Mouse (Mus musculus): Measurements from ENCODE around the gene Ick. TPM values are rescaled to one million over a fixed set of nuclear protein-coding genes. Genes with fewer than 3 reads are reported as not detected.

Ick gene
- total RNA-seq, 1 experiment = 5.4 TPM

GRCm38 (mm10) chr9:78122939-78123712 lies 14.1 kb downstream of the Ick start:
- DNase-seq (ENCODE audit: low read depth, low spot score) = no peak
- TF ChIP-seq HCFC1 (IDR thresholded peaks at IDR 0.05; ENCODE audit: borderline replicate concordance, insufficient read depth, low read length) = no peak
- no peak for TF ChIP-seq CHD2 (IDR thresholded peaks at IDR 0.05; ENCODE audit: low read depth, low read length)
- TF ChIP-seq MAFK (IDR thresholded peaks at IDR 0.05; ENCODE audit: insufficient read depth, low read depth, low read length) = no peak
- no peak for TF ChIP-seq ZNF384 (IDR thresholded peaks at IDR 0.05; ENCODE audit: low read depth, low read length)
- TF ChIP-seq ZC3H11A (IDR thresholded peaks at IDR 0.05; ENCODE audit: borderline replicate concordance, low read depth, low read length) = no peak
- H3K36me3 ChIP-seq (ENCODE audit: control insufficient read depth, insufficient read depth, low read length, poor library complexity, severe bottlenecking) = no peaks in the 10 kb centered on the region

GRCm38 (mm10) chr9:78124297-78124696 lies 15.3 kb downstream of the Ick start:
- no peaks in the 10 kb centered on the region for H3K36me3 ChIP-seq (ENCODE audit: control insufficient read depth, insufficient read depth, low read length, poor library complexity, severe bottlenecking)
- no peak for DNase-seq (ENCODE audit: low read depth, low spot score)
- in situ Hi-C loops (cut with MboI; ENCODE audit: low sequenced_read_pairs in 2 of 2, unreplicated experiment in 2 of 2) = no loop called here
- no peak overlapping the region for H3K27ac ChIP-seq (ENCODE audit: insufficient read depth, low read depth, low read length, poor library complexity, severe bottlenecking)
- H3K9ac ChIP-seq (ENCODE audit: insufficient read depth, low read depth, low read length, poor library complexity, severe bottlenecking) = no peak overlapping the region
- no peaks in the 10 kb centered on the region for H3K9me3 ChIP-seq (ENCODE audit: control insufficient read depth, insufficient read depth, low read depth, low read length)
- H3K4me3 ChIP-seq (ENCODE audit: insufficient read depth in 1 of 2, low read depth in 1 of 2, low read length in 2 of 2, poor library complexity in 1 of 2, severe bottlenecking in 1 of 2) = no peak overlapping the region
- no peak for TF ChIP-seq ZNF384 (IDR thresholded peaks at IDR 0.05; ENCODE audit: low read depth, low read length)
- TF ChIP-seq MAFK (IDR thresholded peaks at IDR 0.05; ENCODE audit: insufficient read depth, low read depth, low read length) = no peak
- TF ChIP-seq CHD2 (IDR thresholded peaks at IDR 0.05; ENCODE audit: low read depth, low read length) = no peak
- TF ChIP-seq HCFC1 (IDR thresholded peaks at IDR 0.05; ENCODE audit: borderline replicate concordance, insufficient read depth, low read length) = no peak
- TF ChIP-seq ZC3H11A (IDR thresholded peaks at IDR 0.05; ENCODE audit: borderline replicate concordance, low read depth, low read length) = no peak
- H3K4me1 ChIP-seq (ENCODE audit: control insufficient read depth in 2 of 2, insufficient read depth in 2 of 2, low read length in 2 of 2, poor library complexity in 1 of 2) = peaks cover 3 to 8% of the 10 kb centered on the region in 2 experiments

More at GRCm38 (mm10) chr9:78122939-78123712, 14.1 kb downstream of the Ick start:
- Histone ChIP-seq H3K4me1 (ENCODE audit: control insufficient read depth in 2 of 2, insufficient read depth in 2 of 2, low read length in 2 of 2, poor library complexity in 1 of 2) (peaks cover 3 to 8% of the 10 kb centered on the region in 2 experiments), H3K27ac (ENCODE audit: insufficient read depth, low read depth, low read length, poor library complexity, severe bottlenecking) (no peak overlapping the region), H3K9ac (ENCODE audit: insufficient read depth, low read depth, low read length, poor library complexity, severe bottlenecking) (no peak overlapping the region), H3K9me3 (ENCODE audit: control insufficient read depth, insufficient read depth, low read depth, low read length) (no peaks in the 10 kb centered on the region), H3K4me3 (ENCODE audit: insufficient read depth in 1 of 2, low read depth in 1 of 2, low read length in 2 of 2, poor library complexity in 1 of 2, severe bottlenecking in 1 of 2) (no peak overlapping the region)
- in situ Hi-C loops (cut with MboI; ENCODE audit: low sequenced_read_pairs in 2 of 2, unreplicated experiment in 2 of 2) = no loop called here

- TF ChIP-seq ZNF384 (IDR thresholded peaks at IDR 0.05; ENCODE audit: low read depth, low read length) = no peak
- no peak for TF ChIP-seq ZC3H11A (IDR thresholded peaks at IDR 0.05; ENCODE audit: borderline replicate concordance, low read depth, low read length)
- TF ChIP-seq HCFC1 (IDR thresholded peaks at IDR 0.05; ENCODE audit: borderline replicate concordance, insufficient read depth, low read length) = no peak
- TF ChIP-seq MAFK (IDR thresholded peaks at IDR 0.05; ENCODE audit: insufficient read depth, low read depth, low read length) = no peak
- no peak for TF ChIP-seq CHD2 (IDR thresholded peaks at IDR 0.05; ENCODE audit: low read depth, low read length)
- Histone ChIP-seq H3K4me3 (ENCODE audit: insufficient read depth in 1 of 2, low read depth in 1 of 2, low read length in 2 of 2, poor library complexity in 1 of 2, severe bottlenecking in 1 of 2) (no peak overlapping the region), H3K4me1 (ENCODE audit: control insufficient read depth in 2 of 2, insufficient read depth in 2 of 2, low read length in 2 of 2, poor library complexity in 1 of 2) (peaks cover 3 to 6% of the 10 kb centered on the region in 2 experiments), H3K9me3 (ENCODE audit: control insufficient read depth, insufficient read depth, low read depth, low read length) (no peaks in the 10 kb centered on the region), H3K9ac (ENCODE audit: insufficient read depth, low read depth, low read length, poor library complexity, severe bottlenecking) (no peak overlapping the region), H3K36me3 (ENCODE audit: control insufficient read depth, insufficient read depth, low read length, poor library complexity, severe bottlenecking) (no peaks in the 10 kb centered on the region), H3K27ac (ENCODE audit: insufficient read depth, low read depth, low read length, poor library complexity, severe bottlenecking) (no peak overlapping the region)
- no peak for DNase-seq (ENCODE audit: low read depth, low spot score)
- in situ Hi-C loops (cut with MboI; ENCODE audit: low sequenced_read_pairs in 2 of 2, unreplicated experiment in 2 of 2) = no loop called here
Observed at GRCm38 (mm10) chr9:78126007-78126406, 17.0 kb downstream of the Ick start.

- no peak for TF ChIP-seq ZNF384 (IDR thresholded peaks at IDR 0.05; ENCODE audit: low read depth, low read length)
- no peak for TF ChIP-seq CHD2 (IDR thresholded peaks at IDR 0.05; ENCODE audit: low read depth, low read length)
- no peak for TF ChIP-seq HCFC1 (IDR thresholded peaks at IDR 0.05; ENCODE audit: borderline replicate concordance, insufficient read depth, low read length)
- no peak for TF ChIP-seq MAFK (IDR thresholded peaks at IDR 0.05; ENCODE audit: insufficient read depth, low read depth, low read length)
- no peak for TF ChIP-seq ZC3H11A (IDR thresholded peaks at IDR 0.05; ENCODE audit: borderline replicate concordance, low read depth, low read length)
- in situ Hi-C loops (cut with MboI; ENCODE audit: low sequenced_read_pairs in 2 of 2, unreplicated experiment in 2 of 2) = no loop called here
Observed at GRCm38 (mm10) chr9:78126643-78127042, 17.7 kb downstream of the Ick start.

More at GRCm38 (mm10) chr9:78126643-78127042, 17.7 kb downstream of the Ick start:
- H3K9me3 ChIP-seq (ENCODE audit: control insufficient read depth, insufficient read depth, low read depth, low read length) = no peaks in the 10 kb centered on the region
- H3K4me1 ChIP-seq (ENCODE audit: control insufficient read depth in 2 of 2, insufficient read depth in 2 of 2, low read length in 2 of 2, poor library complexity in 1 of 2) = peaks cover 2% of the 10 kb centered on the region in 2 experiments
- DNase-seq (ENCODE audit: low read depth, low spot score) = no peak
- H3K36me3 ChIP-seq (ENCODE audit: control insufficient read depth, insufficient read depth, low read length, poor library complexity, severe bottlenecking) = no peaks in the 10 kb centered on the region
- H3K27ac ChIP-seq (ENCODE audit: insufficient read depth, low read depth, low read length, poor library complexity, severe bottlenecking) = no peak overlapping the region
- H3K9ac ChIP-seq (ENCODE audit: insufficient read depth, low read depth, low read length, poor library complexity, severe bottlenecking) = no peak overlapping the region
- no peak overlapping the region for H3K4me3 ChIP-seq (ENCODE audit: insufficient read depth in 1 of 2, low read depth in 1 of 2, low read length in 2 of 2, poor library complexity in 1 of 2, severe bottlenecking in 1 of 2)
